Mouse (Mus musculus) hindbrain, embryonic 13.5 days (tissue): ENCODE measurements at regions not wholly inside any gene's neighbourhood (a gene's known extent, or its start where the extent isn't known, plus 50 kb on each side); places are given as distances from the start of the nearest gene placed in this dataset.
A peak's percentile ranks its signal among the peaks of the same experiment; 100 is the strongest.

Source experiments
- ATAC-seq: fragments of 200-750 bp; cut with Nextera tagmentation; 2 replicates; pipeline ENCODE4 v1.8.0; 2017; ENCODE audit warnings: moderate TSS enrichment; ENCODE audit not compliant: low FRiP score
- H3K27ac ChIP-seq: fragments of 300-500 bp; sonication (generic); 2 replicates; pipeline ENCODE4 v1.5.1; 2015; ENCODE audit warnings: inconsistent platforms, mild to moderate bottlenecking, moderate library complexity
- H3K27me3 ChIP-seq: fragments of 300-500 bp; sonication (generic); 2 replicates; pipeline ENCODE4 v1.6.1; 2015; ENCODE audit warnings: mild to moderate bottlenecking, inconsistent platforms
- H3K36me3 ChIP-seq: fragments of 300-500 bp; sonication (generic); 2 replicates; pipeline ENCODE4 v1.6.1; 2015; ENCODE audit warnings: mild to moderate bottlenecking, inconsistent platforms
- H3K4me1 ChIP-seq: fragments of 300-500 bp; sonication (generic); replicated peaks from 2 replicates; pipeline ENCODE4 v1.6.1; 2015; ENCODE audit warnings: inconsistent platforms
- H3K4me2 ChIP-seq: fragments of 300-500 bp; sonication (generic); 2 replicates; pipeline ENCODE4 v1.6.1; 2015; ENCODE audit warnings: inconsistent platforms, mild to moderate bottlenecking, moderate library complexity
- H3K4me3 ChIP-seq: fragments of 300-500 bp; sonication (generic); 2 replicates; pipeline ENCODE4 v1.5.1; 2015; ENCODE audit warnings: mild to moderate bottlenecking, inconsistent platforms
- H3K9ac ChIP-seq: fragments of 300-500 bp; sonication (generic); 2 replicates; pipeline ENCODE4 v1.6.1; 2015; ENCODE audit warnings: mild to moderate bottlenecking, inconsistent platforms
- H3K9me3 ChIP-seq: fragments of 300-500 bp; sonication (generic); 2 replicates; pipeline ENCODE4 v1.6.1; 2016; ENCODE audit warnings: inconsistent platforms
- WGBS: fragments of 180-500 bp; shearing (Covaris S2); methylation state at CpG from one replicate; pipeline ENCODE4 v1.1.7; 2015; 5-methylcytosine and 5-hydroxymethylcytosine counted together

DNA sequence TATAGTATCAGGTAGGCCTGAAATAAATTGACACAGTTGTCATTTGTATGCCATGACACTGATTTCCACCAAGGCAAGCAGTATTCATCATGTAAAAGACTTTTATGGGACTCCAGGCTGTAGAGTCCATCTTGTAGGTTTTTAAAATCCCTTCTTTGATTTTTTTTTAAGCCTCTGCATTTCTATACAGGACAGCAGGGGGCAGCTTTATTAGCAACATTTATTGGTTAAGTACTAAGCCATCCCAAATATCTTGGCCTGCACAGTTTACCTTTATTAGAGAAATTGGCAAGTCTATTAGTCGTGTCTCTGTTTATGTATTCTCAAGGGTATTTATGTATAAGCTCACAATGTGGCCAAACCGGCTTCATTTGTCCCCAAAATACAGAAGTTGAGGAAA is 125.6 kb upstream of the Med14 start:
- H3K27ac ChIP-seq = peak overlapping the region; percentile 85
- no peaks in the 10 kb centered on the region for H3K36me3 ChIP-seq
- no peaks in the 10 kb centered on the region for H3K9me3 ChIP-seq
- H3K4me2 ChIP-seq = no peak overlapping the region
- ATAC-seq = no peak
- H3K4me3 ChIP-seq = no peak overlapping the region
- H3K4me1 ChIP-seq = 0 out of 2 replicates have a peak, but pooled peaks cover 8% of the 10 kb centered on the region
- 54% methylated on average over 2 of the region's 2 CpGs for WGBS
- H3K9ac ChIP-seq = no peak overlapping the region
- no peaks in the 10 kb centered on the region for H3K27me3 ChIP-seq

DNA sequence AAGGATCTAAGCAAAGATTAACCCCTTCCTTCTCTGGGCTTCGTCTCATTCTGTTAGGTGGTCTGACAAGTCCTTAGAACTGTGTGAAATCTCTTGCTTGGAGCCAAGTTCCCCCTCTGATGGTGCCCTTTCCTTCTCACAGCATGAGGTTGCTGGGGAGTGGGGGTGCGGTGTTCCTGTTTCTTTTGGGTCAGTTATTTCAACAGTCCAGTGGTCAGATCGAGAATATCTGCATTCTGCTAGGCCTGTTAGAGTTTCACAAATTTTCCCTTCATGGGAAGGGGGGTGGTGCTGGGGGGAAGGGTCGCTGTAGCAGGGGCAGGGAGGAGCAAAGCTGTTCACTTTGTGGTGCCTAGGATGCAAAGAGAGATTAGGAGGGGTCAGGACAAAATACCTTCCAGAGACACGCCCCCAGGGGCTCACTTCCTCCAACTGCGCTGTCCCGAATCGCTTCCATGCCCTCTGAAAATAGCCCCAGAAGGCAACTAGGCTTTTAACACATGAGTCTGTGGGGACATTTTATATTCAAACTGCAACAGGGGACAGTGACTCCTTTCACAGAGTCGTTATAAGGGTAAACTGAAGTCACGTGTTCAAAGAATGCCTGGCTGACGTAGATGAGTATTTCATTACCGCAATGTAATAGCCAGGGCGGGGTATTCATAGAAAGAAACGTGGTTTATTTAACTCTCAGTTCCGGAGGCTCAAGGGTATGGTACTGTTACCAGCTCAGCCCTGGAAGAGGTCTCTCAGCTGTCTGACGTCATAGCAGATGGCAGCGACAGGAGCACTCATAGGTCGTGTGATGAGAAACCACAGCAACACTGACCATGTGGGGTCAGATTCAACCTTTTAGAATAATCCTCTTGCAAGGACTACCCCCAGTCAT is 124.5 kb upstream of the Med14 start:
- no peak overlapping the region for H3K4me3 ChIP-seq
- no peaks in the 10 kb centered on the region for H3K27me3 ChIP-seq
- H3K4me1 ChIP-seq = 0 out of 2 replicates have a peak, but pooled peaks cover 8% of the 10 kb centered on the region
- H3K36me3 ChIP-seq = no peaks in the 10 kb centered on the region
- no peak overlapping the region for H3K9ac ChIP-seq
- WGBS = 22% methylated on average over 18 of the region's 18 CpGs
- peak overlapping the region; percentile 34 for H3K4me2 ChIP-seq
- no peaks in the 10 kb centered on the region for H3K9me3 ChIP-seq
- peak overlapping the region; percentile 35; the same call in 1 of the 2 replicates for H3K27ac ChIP-seq
- ATAC-seq = 0 out of 2 replicates have a peak, but pooled peaks have one; percentile 17

DNA sequence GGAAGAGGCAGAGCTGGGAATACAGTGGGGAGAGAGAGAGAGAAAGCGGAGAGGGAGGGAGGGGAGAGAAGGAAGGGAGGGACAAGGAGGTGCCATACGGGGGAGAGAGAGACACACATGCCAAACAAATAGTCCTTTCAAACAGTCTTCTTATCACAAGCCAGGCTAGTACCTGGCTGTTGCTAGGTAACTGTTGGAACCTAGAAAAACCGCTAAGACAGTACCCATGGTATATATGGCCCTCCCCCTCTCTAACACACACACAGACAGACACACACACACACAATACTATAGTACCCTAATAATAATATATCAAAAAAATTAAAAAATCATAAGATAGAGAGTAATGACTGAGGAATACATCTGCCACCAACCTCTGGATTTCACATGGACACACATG is 117.4 kb upstream of the Med14 start:
- Histone ChIP-seq H3K4me1 (no peaks in the 10 kb centered on the region), H3K27ac (no peak overlapping the region), H3K4me2 (no peak overlapping the region), H3K4me3 (no peak overlapping the region), H3K9me3 (no peaks in the 10 kb centered on the region), H3K27me3 (no peaks in the 10 kb centered on the region), H3K36me3 (no peaks in the 10 kb centered on the region), H3K9ac (no peak overlapping the region)
- 0 out of 2 replicates have a peak, but pooled peaks have one; percentile 65 for ATAC-seq
- 56% methylated on average over 3 of the region's 3 CpGs for WGBS

DNA sequence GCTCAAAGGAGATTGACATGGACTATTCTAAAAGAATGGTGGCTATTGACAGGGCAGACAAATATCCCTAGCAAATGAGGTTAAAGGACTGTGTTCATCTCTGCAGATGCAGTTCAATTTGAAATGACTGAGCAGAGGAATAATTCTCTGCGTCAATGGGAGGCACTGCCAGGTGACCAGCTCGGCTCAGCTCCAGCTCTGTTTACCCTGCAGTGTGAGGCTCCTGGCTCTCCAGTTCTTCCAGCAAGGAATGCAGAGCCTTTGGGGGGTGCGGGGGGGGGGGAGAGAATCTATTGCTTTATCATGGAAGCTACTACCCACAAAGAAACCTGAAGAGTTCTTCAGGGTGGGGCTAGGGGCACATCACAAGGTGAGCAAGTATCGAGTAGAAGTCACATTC is 115.6 kb upstream of the Med14 start:
- Histone ChIP-seq H3K4me1 (no peaks in the 10 kb centered on the region; the same call in 1 of the 2 replicates), H3K27me3 (no peaks in the 10 kb centered on the region), H3K9me3 (no peaks in the 10 kb centered on the region), H3K9ac (no peak overlapping the region), H3K4me3 (no peak overlapping the region), H3K27ac (peak overlapping the region; percentile 67; the same call in 1 of the 2 replicates), H3K36me3 (no peaks in the 10 kb centered on the region), H3K4me2 (no peak overlapping the region)
- WGBS = 48% methylated on average over 3 of the region's 4 CpGs
- ATAC-seq = no peak

DNA sequence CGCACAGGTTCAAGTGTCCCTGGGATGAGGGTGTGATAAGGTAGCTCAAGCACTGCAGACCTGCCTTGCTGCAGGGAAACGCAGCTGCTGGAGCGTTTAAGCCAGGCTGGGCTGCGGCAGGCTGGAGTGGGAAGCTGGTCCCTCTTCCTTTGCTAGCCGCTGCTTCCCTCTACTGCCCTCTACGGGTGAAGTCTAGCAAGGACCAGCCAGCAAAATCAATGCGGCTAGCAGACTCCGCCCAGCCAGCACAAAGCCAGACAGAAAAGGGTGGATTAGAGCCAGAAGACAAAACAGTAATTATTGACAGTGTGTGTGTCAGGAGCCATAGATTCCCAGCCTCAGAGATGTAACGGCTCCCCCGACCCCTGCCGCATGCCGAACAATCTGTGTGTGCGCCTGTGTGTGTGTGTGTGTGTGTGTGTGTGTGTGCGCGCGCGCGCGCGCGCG is 111.8 kb upstream of the Med14 start:
- H3K9ac ChIP-seq = peak overlapping the region; percentile 51
- no peaks in the 10 kb centered on the region; the same call in 1 of the 2 replicates for H3K4me1 ChIP-seq
- 44% methylated on average over 22 of the region's 22 CpGs for WGBS
- no peaks in the 10 kb centered on the region for H3K27me3 ChIP-seq
- H3K4me2 ChIP-seq = peak overlapping the region; percentile 47
- no peaks in the 10 kb centered on the region for H3K9me3 ChIP-seq
- peak overlapping the region; percentile 92 for H3K27ac ChIP-seq
- H3K4me3 ChIP-seq = peak overlapping the region; percentile 25
- no peaks in the 10 kb centered on the region for H3K36me3 ChIP-seq
- ATAC-seq = peak; percentile 94

DNA sequence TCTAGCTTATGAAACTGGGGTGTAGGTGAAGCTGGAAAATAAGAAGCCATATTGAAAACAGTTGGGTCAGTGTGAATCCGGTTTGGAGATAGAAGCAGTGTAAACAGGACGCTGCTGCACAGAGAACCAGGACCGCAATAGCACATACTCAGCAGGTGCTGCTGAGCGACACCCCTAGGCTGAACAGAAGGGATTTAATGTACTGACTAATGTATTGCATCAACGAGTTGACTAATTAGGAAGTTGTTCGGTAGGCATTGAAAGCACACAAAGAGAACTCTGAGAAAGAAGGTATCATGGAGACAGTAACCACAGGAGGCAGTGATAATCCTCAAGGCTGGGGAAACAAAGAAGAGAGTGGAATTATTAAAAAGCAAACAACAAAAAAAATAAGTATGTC is 111.4 kb upstream of the Med14 start:
- Histone ChIP-seq H3K9ac (peak overlapping the region; percentile 51; the same call in 1 of the 2 replicates), H3K4me1 (no peaks in the 10 kb centered on the region; the same call in 1 of the 2 replicates), H3K36me3 (no peaks in the 10 kb centered on the region), H3K27me3 (no peaks in the 10 kb centered on the region), H3K4me3 (peak overlapping the region; percentile 25), H3K27ac (peak overlapping the region; percentile 92), H3K4me2 (peak overlapping the region; percentile 47), H3K9me3 (no peaks in the 10 kb centered on the region)
- peak; percentile 75 for ATAC-seq
- WGBS = 21% methylated on average over 6 of the region's 6 CpGs

DNA sequence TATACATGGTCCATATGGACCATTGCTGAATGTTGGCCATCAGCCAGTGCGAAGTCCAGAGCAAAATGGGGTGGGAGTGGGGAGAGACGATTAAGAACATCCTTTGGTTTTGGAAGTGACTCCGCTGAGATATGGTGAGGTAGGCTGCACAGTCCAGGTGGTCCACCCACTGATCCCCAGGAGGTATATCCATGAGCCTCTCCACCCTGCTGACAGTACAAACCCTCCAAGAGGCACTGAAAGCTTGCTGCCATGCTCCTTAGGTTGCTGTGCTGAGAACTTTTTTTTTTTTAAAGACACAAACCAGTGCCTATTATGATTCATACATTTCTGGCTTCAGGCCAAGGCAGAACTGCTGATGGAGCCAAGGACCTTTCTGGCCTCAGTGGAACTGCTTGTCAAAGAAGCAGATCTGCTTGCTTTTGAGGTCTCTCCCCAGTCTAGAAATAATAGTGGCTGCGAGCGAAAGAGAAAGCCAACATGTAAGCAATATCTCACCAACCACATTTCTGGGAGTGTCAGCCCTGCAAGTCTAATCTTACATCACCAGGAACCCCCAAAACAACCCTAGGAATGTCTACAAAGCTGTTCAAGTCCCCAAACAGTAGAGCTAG is 105.1 kb upstream of the Med14 start:
- Histone ChIP-seq H3K27me3 (no peaks in the 10 kb centered on the region), H3K9me3 (no peaks in the 10 kb centered on the region), H3K9ac (no peak overlapping the region), H3K36me3 (no peaks in the 10 kb centered on the region), H3K4me1 (no peaks in the 10 kb centered on the region), H3K4me3 (no peak overlapping the region), H3K27ac (no peak overlapping the region), H3K4me2 (no peak overlapping the region)
- WGBS = 92% methylated on average over 5 of the region's 5 CpGs
- ATAC-seq = no peak

DNA sequence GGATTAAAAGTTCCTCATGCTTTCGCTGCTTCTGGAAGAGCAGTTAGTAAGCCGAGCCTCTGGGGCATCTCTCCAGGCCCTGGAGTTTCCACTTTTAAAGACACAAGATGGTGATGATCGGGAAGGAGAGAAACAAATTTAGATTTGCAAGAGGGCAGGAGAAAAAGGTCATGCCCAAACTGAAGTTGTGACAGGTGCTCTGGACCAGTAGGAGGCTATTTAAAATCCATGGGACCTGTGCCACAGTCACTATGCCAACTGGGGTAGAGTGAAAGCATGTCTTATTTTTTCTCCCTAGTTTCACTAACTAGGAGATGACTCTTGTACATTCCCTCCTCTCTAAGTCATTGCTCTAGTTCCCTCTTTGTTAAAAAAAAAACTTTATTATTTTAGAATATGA is 104.3 kb upstream of the Med14 start:
- Histone ChIP-seq H3K4me2 (no peak overlapping the region), H3K4me3 (no peak overlapping the region), H3K4me1 (no peaks in the 10 kb centered on the region), H3K9me3 (no peaks in the 10 kb centered on the region), H3K27me3 (no peaks in the 10 kb centered on the region), H3K27ac (no peak overlapping the region), H3K9ac (no peak overlapping the region), H3K36me3 (no peaks in the 10 kb centered on the region)
- no peak for ATAC-seq
- WGBS = 87% methylated on average over 3 of the region's 3 CpGs

DNA sequence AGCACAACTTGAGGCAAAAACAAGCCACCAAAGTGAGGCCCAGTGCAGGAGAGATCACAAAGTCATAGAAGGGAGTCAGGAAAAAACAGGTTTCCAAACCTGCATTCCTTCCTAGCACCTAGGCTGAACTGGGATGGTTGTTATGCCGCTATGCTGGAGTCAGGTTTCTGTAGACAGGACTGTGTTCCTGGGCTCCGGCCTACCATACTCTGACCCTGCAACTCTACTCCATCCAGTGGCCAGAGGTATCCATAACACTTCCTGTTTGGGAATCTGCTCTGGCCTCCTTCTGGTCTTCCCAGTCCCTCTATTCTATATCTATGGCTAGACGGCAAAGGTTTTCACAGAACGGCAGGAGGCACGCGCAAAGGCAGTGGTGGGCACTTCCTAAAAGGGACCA is 98.3 kb upstream of the Med14 start:
- H3K4me3 ChIP-seq = no peak overlapping the region
- no peaks in the 10 kb centered on the region for H3K9me3 ChIP-seq
- WGBS = 66% methylated on average over 5 of the region's 6 CpGs
- H3K27me3 ChIP-seq = no peaks in the 10 kb centered on the region
- peaks cover 7% of the 10 kb centered on the region for H3K4me1 ChIP-seq
- H3K4me2 ChIP-seq = no peak overlapping the region
- H3K27ac ChIP-seq = no peak overlapping the region
- H3K9ac ChIP-seq = no peak overlapping the region
- no peak for ATAC-seq
- no peaks in the 10 kb centered on the region for H3K36me3 ChIP-seq

DNA sequence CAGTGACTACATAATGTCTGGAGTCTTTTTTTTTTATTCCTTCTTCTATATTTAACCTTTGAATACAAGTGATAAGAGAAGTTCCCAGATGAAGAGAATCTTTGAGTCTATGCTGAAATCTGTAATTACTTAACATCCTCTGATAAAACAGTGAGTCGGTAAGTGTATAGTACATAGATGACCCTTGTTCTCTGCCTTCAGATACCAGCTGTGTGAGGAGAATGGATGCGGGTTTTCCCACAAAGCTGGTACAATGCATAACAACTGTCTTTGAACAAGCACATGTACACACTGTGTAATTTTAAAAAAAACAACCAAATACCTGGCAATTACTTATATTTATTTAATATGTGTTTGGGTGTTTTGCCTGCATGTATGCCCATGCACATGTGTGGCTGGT is 96.9 kb upstream of the Med14 start:
- Histone ChIP-seq H3K4me2 (peak overlapping the region; percentile 48; the same call in 1 of the 2 replicates), H3K27me3 (no peaks in the 10 kb centered on the region), H3K9me3 (no peaks in the 10 kb centered on the region), H3K9ac (no peak overlapping the region), H3K27ac (peak overlapping the region; percentile 92), H3K4me1 (peaks cover 7% of the 10 kb centered on the region), H3K4me3 (no peak overlapping the region), H3K36me3 (no peaks in the 10 kb centered on the region)
- 39% methylated on average over 2 of the region's 2 CpGs for WGBS
- peak; percentile 34; the same call in 1 of the 2 replicates for ATAC-seq

DNA sequence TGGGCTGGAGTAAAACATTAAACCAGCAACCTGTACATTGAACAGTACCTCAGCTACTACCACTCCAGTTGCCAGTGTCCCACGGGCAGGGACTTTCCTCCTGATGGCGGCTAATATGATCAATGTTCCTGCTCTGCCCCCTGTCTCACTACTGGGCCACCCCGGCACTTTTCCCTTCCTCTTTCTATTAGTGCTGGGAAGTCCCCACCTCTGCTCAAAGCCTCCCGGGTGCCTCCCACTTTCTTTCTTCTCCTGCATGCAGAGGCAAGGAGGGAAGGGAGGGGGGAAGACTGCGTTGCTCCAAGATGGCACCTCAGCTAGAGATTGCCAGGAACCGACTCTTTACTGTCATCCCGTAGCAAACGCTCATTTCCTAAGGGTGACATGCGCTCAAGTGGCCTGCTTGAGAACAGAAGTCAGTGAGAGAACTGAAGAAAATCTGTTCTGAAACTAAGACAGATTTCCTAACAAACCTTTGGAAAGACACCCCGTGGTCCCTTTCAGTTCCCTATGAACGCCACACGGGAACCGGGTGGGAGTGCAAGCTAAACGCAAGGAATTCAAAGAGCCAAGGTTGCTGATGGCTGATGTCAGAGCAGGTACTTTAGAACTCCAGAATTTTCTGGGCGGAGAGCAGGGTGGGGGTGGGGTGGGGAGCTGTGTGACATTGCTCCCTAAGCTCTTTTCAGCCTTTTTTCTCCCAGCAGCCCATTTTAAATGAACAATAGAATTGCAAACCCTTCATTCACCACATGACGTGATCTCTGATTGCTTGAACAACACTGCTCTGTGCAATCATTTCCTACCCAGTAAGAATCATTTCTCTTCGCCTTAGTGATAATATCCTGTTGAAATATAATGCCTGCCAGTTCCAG is 96.2 kb upstream of the Med14 start:
- peak overlapping the region; percentile 15; the same call in 1 of the 2 replicates for H3K4me3 ChIP-seq
- WGBS = 16% methylated on average over 17 of the region's 17 CpGs
- peak overlapping the region; percentile 48 for H3K4me2 ChIP-seq
- H3K27me3 ChIP-seq = no peaks in the 10 kb centered on the region
- H3K27ac ChIP-seq = peak overlapping the region; percentile 92
- H3K4me1 ChIP-seq = peaks cover 7% of the 10 kb centered on the region
- H3K36me3 ChIP-seq = no peaks in the 10 kb centered on the region
- peak; percentile 79 for ATAC-seq
- peak overlapping the region; percentile 60 for H3K9ac ChIP-seq
- no peaks in the 10 kb centered on the region for H3K9me3 ChIP-seq

DNA sequence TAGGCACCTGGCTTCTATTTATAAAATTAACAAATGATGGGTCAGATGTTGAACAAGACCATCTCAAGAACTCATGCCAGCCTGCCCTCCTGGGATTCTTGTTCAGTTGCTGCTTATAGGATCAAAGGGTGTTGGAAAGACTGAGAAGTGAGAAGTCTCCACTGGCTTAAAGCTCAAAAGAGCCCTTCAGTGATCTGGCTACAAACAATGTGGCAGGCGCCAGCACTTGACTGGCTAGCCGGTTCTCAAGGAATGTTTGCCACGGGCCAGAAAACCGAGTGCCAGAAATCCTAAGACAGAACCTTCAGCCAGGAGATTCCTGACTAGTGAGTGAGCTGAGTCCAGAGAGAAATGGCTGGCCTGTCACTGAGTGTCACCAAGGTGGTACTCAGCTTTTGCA is 93.6 kb upstream of the Med14 start:
- no peaks in the 10 kb centered on the region for H3K27me3 ChIP-seq
- no peak for ATAC-seq
- H3K9me3 ChIP-seq = no peaks in the 10 kb centered on the region
- H3K9ac ChIP-seq = no peak overlapping the region
- H3K4me3 ChIP-seq = no peak overlapping the region
- no peak overlapping the region for H3K4me2 ChIP-seq
- no peaks in the 10 kb centered on the region for H3K36me3 ChIP-seq
- H3K27ac ChIP-seq = no peak overlapping the region
- 75% methylated on average over 4 of the region's 4 CpGs for WGBS
- peaks cover 7% of the 10 kb centered on the region for H3K4me1 ChIP-seq
